Mouse (Mus musculus) lung, embryonic 16.5 days (tissue): ENCODE results near the gene Aldh3b2. TPM values are rescaled to one million over a fixed set of nuclear protein-coding genes. Genes with fewer than 3 reads are reported as not detected.

Experiments used
- ATAC-seq: fragments of 200-750 bp; cut with Nextera tagmentation; 2 replicates; pipeline ENCODE4 v1.8.0; 2017; ENCODE audit warnings: low read depth, mild to moderate bottlenecking, moderate library complexity
- H3K27ac ChIP-seq: fragments of 300-500 bp; sonication (generic); 2 replicates; pipeline ENCODE4 v1.5.1; 2014; ENCODE audit warnings: mild to moderate bottlenecking, control low read depth, low read length
- H3K27me3 ChIP-seq: fragments of 300-500 bp; sonication (generic); 2 replicates; pipeline ENCODE4 v1.6.1; 2014; ENCODE audit warnings: low read depth, low read length, mixed read lengths; ENCODE audit not compliant: control insufficient read depth, insufficient read depth
- H3K36me3 ChIP-seq: fragments of 300-500 bp; sonication (generic); 2 replicates; pipeline ENCODE4 v1.6.1; 2014; ENCODE audit warnings: low read length; ENCODE audit not compliant: control insufficient read depth, insufficient read depth
- H3K4me1 ChIP-seq: fragments of 300-500 bp; sonication (generic); replicated peaks from 2 replicates; pipeline ENCODE4 v1.6.1; 2014; ENCODE audit warnings: low read length, mixed read lengths; ENCODE audit not compliant: control insufficient read depth, insufficient read depth
- H3K4me2 ChIP-seq: fragments of 300-500 bp; sonication (generic); 2 replicates; pipeline ENCODE4 v1.6.1; 2014; ENCODE audit warnings: low read depth, low read length, control low read depth
- H3K4me3 ChIP-seq: fragments of 300-500 bp; sonication (generic); 2 replicates; pipeline ENCODE4 v1.5.1; 2014; ENCODE audit warnings: mild to moderate bottlenecking, low read length, control low read depth
- H3K9ac ChIP-seq: fragments of 300-500 bp; sonication (generic); 2 replicates; pipeline ENCODE4 v1.6.1; 2014; ENCODE audit warnings: low read length, control low read depth
- H3K9me3 ChIP-seq: fragments of 300-500 bp; sonication (generic); 2 replicates; pipeline ENCODE4 v1.6.1; 2016; ENCODE audit warnings: low read length; ENCODE audit not compliant: control insufficient read depth
- WGBS: fragments of 180-500 bp; shearing (Covaris S2); extraction: QIAGEN DNeasy Blood & Tissue Kit; methylation state at CpG from one replicate; pipeline ENCODE4 v1.1.7; 2014; 5-methylcytosine and 5-hydroxymethylcytosine counted together
- polyA plus RNA-seq: library from polyadenylated mRNA; unstranded; fragments of >200 nt; fragmentation: Nextera tagmentation; extraction: Ambion mirVana; gene quantifications from 2 replicates; pipeline ENCODE4 v1.2.1, GENCODE M21; 2015

Aldh3b2 gene
- polyA plus RNA-seq, 1 experiment from 2014 or later: 1.8 TPM

DNA sequence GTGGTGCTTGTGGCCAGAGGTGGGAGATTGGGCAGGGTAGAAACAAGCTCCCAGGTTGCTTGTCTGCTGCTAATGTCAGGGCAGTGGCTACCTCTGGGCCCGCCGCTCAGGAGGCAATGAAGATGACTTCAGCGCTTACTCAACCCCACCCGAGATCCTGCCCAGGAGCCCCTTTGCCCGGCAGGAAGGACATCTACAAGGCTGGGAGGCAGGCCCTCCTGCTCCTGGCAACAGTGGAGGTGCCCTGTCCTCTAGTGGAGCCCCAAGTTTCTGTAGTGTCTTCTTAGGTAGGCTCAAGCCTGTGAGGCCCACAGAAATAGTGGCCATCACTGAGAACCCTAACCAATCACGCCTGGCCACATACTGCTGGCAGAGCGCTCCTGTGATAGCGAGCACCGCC is 33.0 kb downstream of the Aldh3b2 start:
- no peaks in the 10 kb centered on the region for H3K9me3 ChIP-seq
- H3K36me3 ChIP-seq: peaks cover 25% of the 10 kb centered on the region
- no peak overlapping the region for H3K4me2 ChIP-seq
- no peaks in the 10 kb centered on the region for H3K27me3 ChIP-seq
- H3K9ac ChIP-seq: no peak overlapping the region
- no peak for ATAC-seq
- WGBS: 85% methylated on average over 9 of the region's 9 CpGs
- H3K4me1 ChIP-seq: peaks cover 8% of the 10 kb centered on the region; the same call in 1 of the 2 replicates
- H3K4me3 ChIP-seq: no peak overlapping the region
- no peak overlapping the region for H3K27ac ChIP-seq

DNA sequence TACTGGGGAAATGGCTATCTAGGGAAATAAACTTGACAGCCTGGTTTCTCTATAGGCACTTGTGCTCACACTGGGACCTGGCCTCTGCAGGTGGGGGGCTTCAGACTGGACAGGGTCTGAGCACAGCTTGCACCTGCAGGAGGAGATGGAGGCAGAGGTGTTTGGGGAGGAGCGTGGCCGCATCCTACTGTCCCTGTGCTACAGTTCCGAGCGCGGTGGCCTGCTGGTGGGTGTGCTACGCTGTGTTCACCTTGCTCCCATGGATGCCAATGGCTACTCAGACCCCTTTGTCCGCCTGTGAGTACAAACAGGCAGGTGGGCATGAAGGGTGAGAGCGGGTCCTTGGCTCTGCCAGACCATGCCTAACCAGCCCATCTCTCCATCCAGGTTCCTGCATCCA is 33.8 kb downstream of the Aldh3b2 start:
- H3K9me3 ChIP-seq: no peaks in the 10 kb centered on the region
- no peak overlapping the region for H3K4me3 ChIP-seq
- no peak overlapping the region for H3K9ac ChIP-seq
- H3K4me2 ChIP-seq: no peak overlapping the region
- peaks cover 25% of the 10 kb centered on the region for H3K36me3 ChIP-seq
- 92% methylated on average over 8 of the region's 8 CpGs for WGBS
- H3K27ac ChIP-seq: no peak overlapping the region
- ATAC-seq: no peak
- H3K4me1 ChIP-seq: peaks cover 6% of the 10 kb centered on the region; the same call in 1 of the 2 replicates
- H3K27me3 ChIP-seq: no peaks in the 10 kb centered on the region

- H3K4me2 ChIP-seq: no peak overlapping the region
- H3K9me3 ChIP-seq: no peaks in the 10 kb centered on the region
- no peak overlapping the region for H3K4me3 ChIP-seq
- peaks cover 25% of the 10 kb centered on the region for H3K36me3 ChIP-seq
- H3K27ac ChIP-seq: no peak overlapping the region
- 92% methylated on average over 5 of the region's 5 CpGs for whole genome bisulfite sequencing
- peaks cover 8% of the 10 kb centered on the region for H3K4me1 ChIP-seq
- H3K9ac ChIP-seq: no peak overlapping the region
- ATAC-seq: no peak
- no peaks in the 10 kb centered on the region for H3K27me3 ChIP-seq
These were observed 39.0 kb downstream of the Aldh3b2 start for GRCm38 (mm10) chr19:4011086-4011485.

- Histone ChIP-seq H3K27me3 (no peaks in the 10 kb centered on the region), H3K4me1 (peaks cover 8% of the 10 kb centered on the region), H3K36me3 (peaks cover 17% of the 10 kb centered on the region), H3K4me2 (peak within 1 kb of the TSS; percentile 74), H3K4me3 (peak within 1 kb of the TSS; percentile 93), H3K9ac (peak within 1 kb of the TSS; percentile 87), H3K27ac (peak within 1 kb of the TSS; percentile 45; the same call in 1 of the 2 replicates), H3K9me3 (no peaks in the 10 kb centered on the region)
- 0% methylated on average over 45 of the region's 45 CpGs for WGBS
- peak; percentile 100 for ATAC-seq
These were observed 40.4 kb downstream of the Aldh3b2 start, which contains the start of gene Ndufv1 for GRCm38 (mm10) chr19:4012432-4013022. Gene Ndufv1, minus strand, starts transcription at chr19:4012806.

DNA sequence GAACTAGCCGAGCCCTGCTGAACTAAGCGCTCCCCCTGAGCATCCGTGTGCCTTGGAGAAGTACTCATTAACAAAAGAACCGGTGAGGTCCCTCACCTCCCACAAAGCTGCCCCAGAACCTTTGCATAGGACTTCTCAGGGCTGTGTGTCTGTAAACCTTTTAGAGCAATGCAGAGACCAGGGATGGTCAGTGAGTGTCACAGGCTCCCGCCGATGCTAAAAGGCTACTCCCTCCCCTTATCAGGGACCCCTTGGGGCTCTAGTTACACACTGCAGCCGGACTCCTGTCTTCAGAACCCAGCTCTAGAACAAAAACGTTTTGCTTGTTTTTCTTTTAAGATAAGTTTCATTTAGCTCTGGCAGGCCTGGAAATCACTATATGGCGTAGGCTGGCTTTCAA is 40.9 kb downstream of the Aldh3b2 start:
- H3K9me3 ChIP-seq: no peaks in the 10 kb centered on the region
- H3K4me1 ChIP-seq: peaks cover 8% of the 10 kb centered on the region
- peak overlapping the region; percentile 55 for H3K4me2 ChIP-seq
- no peaks in the 10 kb centered on the region for H3K27me3 ChIP-seq
- 12% methylated on average over 9 of the region's 9 CpGs for WGBS
- H3K36me3 ChIP-seq: peaks cover 12% of the 10 kb centered on the region
- peak overlapping the region; percentile 93 for H3K4me3 ChIP-seq
- 0 out of 2 replicates have a peak overlapping the region, but pooled peaks have one; percentile 10 for H3K27ac ChIP-seq
- H3K9ac ChIP-seq: peak overlapping the region; percentile 64
- ATAC-seq: peak; percentile 18

- H3K4me3 ChIP-seq: no peak overlapping the region
- no peak overlapping the region for H3K9ac ChIP-seq
- no peaks in the 10 kb centered on the region for H3K9me3 ChIP-seq
- H3K36me3 ChIP-seq: peaks cover 3% of the 10 kb centered on the region
- H3K4me2 ChIP-seq: no peak overlapping the region
- H3K4me1 ChIP-seq: peaks cover 10% of the 10 kb centered on the region
- H3K27ac ChIP-seq: no peak overlapping the region
- no peaks in the 10 kb centered on the region for H3K27me3 ChIP-seq
- ATAC-seq: no peak
These were observed 42.7 kb downstream of the Aldh3b2 start for GRCm38 (mm10) chr19:4014802-4015201.

DNA sequence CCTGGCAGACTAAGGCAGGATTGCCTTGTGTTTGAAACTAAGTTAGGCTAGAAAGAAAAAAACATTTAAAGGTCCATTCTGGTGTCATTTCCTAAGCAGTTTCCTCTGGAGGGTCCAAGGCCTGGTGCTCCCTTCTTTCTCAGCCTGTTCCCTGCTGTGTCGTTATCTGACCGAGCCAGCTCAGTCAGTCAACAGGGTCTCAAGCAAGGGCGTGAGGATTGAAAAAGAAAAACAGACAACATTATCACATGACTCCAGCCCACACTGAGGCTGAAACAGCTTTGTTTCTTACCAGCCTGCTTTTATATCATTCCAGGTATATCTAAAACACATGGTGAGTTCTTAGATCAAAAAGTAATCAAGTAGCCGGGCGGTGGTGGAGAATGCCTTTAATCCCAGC is 43.5 kb downstream of the Aldh3b2 start:
- Histone ChIP-seq H3K9me3 (no peaks in the 10 kb centered on the region), H3K4me1 (peaks cover 10% of the 10 kb centered on the region), H3K4me3 (no peak overlapping the region), H3K27me3 (no peaks in the 10 kb centered on the region), H3K4me2 (no peak overlapping the region), H3K27ac (no peak overlapping the region), H3K9ac (no peak overlapping the region), H3K36me3 (no peaks in the 10 kb centered on the region)
- WGBS: 53% methylated on average over 5 of the region's 5 CpGs
- ATAC-seq: no peak

- no peak for ATAC-seq
- H3K36me3 ChIP-seq: no peaks in the 10 kb centered on the region
- peaks cover 2% of the 10 kb centered on the region; the same call in 1 of the 2 replicates for H3K4me1 ChIP-seq
- H3K27me3 ChIP-seq: no peaks in the 10 kb centered on the region
- H3K9ac ChIP-seq: 0 out of 2 replicates have a peak overlapping the region, but pooled peaks have one; percentile 0
- H3K27ac ChIP-seq: no peak overlapping the region
- no peaks in the 10 kb centered on the region for H3K9me3 ChIP-seq
- WGBS: 41% methylated on average over 10 of the region's 10 CpGs
- H3K4me3 ChIP-seq: no peak overlapping the region
- H3K4me2 ChIP-seq: no peak overlapping the region
These were observed 45.9 kb downstream of the Aldh3b2 start for GRCm38 (mm10) chr19:4017921-4018587.

DNA sequence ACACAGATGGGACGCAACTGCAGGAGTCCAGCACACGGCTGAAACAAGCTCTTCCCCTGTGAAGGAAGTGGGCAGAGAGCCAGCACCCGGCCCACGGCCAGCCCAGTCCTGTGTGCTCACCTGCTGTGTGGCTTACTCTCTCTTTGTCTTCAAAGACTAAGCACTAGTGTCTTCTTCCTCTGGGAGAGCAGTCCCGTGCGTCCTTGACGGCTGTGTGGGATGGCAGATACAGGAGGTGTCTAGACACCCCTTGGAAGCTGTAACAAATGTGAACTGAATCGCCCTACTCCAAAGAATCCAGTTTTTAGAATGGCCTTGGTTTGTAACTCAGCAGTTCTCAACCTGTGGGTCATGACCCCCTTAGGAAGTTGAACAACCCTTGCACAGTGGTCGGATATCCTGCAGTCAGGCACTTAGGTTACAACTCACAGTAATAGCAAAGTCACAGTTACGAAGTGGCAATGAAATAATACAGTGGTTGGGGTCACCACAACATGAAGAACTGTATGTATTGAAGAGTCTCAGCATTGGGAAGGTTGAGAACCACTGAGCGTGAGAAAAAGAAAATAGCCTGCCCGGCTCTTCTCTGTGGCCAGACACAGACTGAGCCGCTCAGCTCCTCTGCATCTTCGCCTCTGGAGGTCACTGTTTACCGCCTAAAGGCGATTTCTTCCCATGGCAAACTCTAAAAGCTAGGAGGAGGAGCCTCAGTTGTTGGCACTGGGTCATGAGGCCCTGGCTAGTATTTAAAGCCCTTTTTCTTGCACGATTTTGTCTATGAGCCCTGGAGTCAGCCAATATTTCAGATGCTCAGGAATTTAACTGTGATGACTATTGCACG is 46.8 kb downstream of the Aldh3b2 start:
- WGBS: 24% methylated on average over 18 of the region's 18 CpGs
- ATAC-seq: peak; percentile 94
- H3K9me3 ChIP-seq: no peaks in the 10 kb centered on the region
- no peak overlapping the region for H3K4me2 ChIP-seq
- H3K27me3 ChIP-seq: no peaks in the 10 kb centered on the region
- peak overlapping the region; percentile 31; the same call in 1 of the 2 replicates for H3K9ac ChIP-seq
- H3K27ac ChIP-seq: no peak overlapping the region
- no peak overlapping the region for H3K4me3 ChIP-seq
- H3K4me1 ChIP-seq: peaks cover 2% of the 10 kb centered on the region; the same call in 1 of the 2 replicates
- H3K36me3 ChIP-seq: no peaks in the 10 kb centered on the region
